Mouse (Mus musculus): ENCODE results near the gene Klhl31. TPM values are rescaled to one million over a fixed set of nuclear protein-coding genes. Genes with fewer than 3 reads are reported as not detected.

Gene Klhl31
- polyA plus RNA-seq, 1 experiment from 2014 or later: 12.7 TPM

GRCm38 (mm10) chr9:77607295-77607694 lies 29.0 kb upstream of the Klhl31 start:
- no peak for ATAC-seq (ENCODE audit: insufficient number of reproducible peaks, low FRiP score, low TSS enrichment, low read depth)
- no peak overlapping the region for H3K27ac ChIP-seq (replicated peaks)
- H3K4me1 ChIP-seq: no peaks in the 10 kb centered on the region
- no peak overlapping the region for H3K4me2 ChIP-seq (replicated peaks)
- no peak overlapping the region for H3K9ac ChIP-seq
- WGBS: 75% methylated on average over 6 of the region's 6 CpGs
- no peaks in the 10 kb centered on the region for H3K36me3 ChIP-seq
- no peaks in the 10 kb centered on the region for H3K27me3 ChIP-seq
- no peaks in the 10 kb centered on the region for H3K9me3 ChIP-seq (replicated peaks)
- H3K4me3 ChIP-seq (replicated peaks): no peak overlapping the region

GRCm38 (mm10) chr9:77607840-77608239 lies 28.5 kb upstream of the Klhl31 start:
- Histone ChIP-seq H3K4me2 (replicated peaks) (no peak overlapping the region), H3K4me3 (replicated peaks) (no peak overlapping the region), H3K9me3 (replicated peaks) (no peaks in the 10 kb centered on the region), H3K36me3 (no peaks in the 10 kb centered on the region), H3K27ac (replicated peaks) (no peak overlapping the region), H3K9ac (no peak overlapping the region), H3K4me1 (no peaks in the 10 kb centered on the region), H3K27me3 (no peaks in the 10 kb centered on the region)
- WGBS: 22% methylated on average over 7 of the region's 7 CpGs
- no peak for ATAC-seq (ENCODE audit: insufficient number of reproducible peaks, low FRiP score, low TSS enrichment, low read depth)

- Histone ChIP-seq H3K36me3 (no peaks in the 10 kb centered on the region), H3K9me3 (replicated peaks) (no peaks in the 10 kb centered on the region), H3K4me3 (replicated peaks) (no peak overlapping the region), H3K9ac (no peak overlapping the region), H3K27me3 (no peaks in the 10 kb centered on the region), H3K27ac (replicated peaks) (no peak overlapping the region), H3K4me1 (no peaks in the 10 kb centered on the region), H3K4me2 (replicated peaks) (no peak overlapping the region)
- no peak for ATAC-seq (ENCODE audit: insufficient number of reproducible peaks, low FRiP score, low TSS enrichment, low read depth)
Observed at GRCm38 (mm10) chr9:77610811-77611210, 25.5 kb upstream of the Klhl31 start.

GRCm38 (mm10) chr9:77612349-77612748 lies 24.0 kb upstream of the Klhl31 start:
- Histone ChIP-seq H3K4me3 (replicated peaks) (no peak overlapping the region), H3K27ac (replicated peaks) (no peak overlapping the region), H3K4me1 (no peaks in the 10 kb centered on the region), H3K9ac (no peak overlapping the region), H3K4me2 (replicated peaks) (no peak overlapping the region), H3K36me3 (no peaks in the 10 kb centered on the region), H3K9me3 (replicated peaks) (no peaks in the 10 kb centered on the region), H3K27me3 (no peaks in the 10 kb centered on the region)
- WGBS: 70% methylated on average over 4 of the region's 4 CpGs
- ATAC-seq (ENCODE audit: insufficient number of reproducible peaks, low FRiP score, low TSS enrichment, low read depth): no peak

- Histone ChIP-seq H3K4me1 (no peaks in the 10 kb centered on the region), H3K4me3 (replicated peaks) (no peak overlapping the region), H3K4me2 (replicated peaks) (no peak overlapping the region), H3K36me3 (no peaks in the 10 kb centered on the region), H3K9ac (no peak overlapping the region), H3K27ac (replicated peaks) (no peak overlapping the region), H3K27me3 (no peaks in the 10 kb centered on the region), H3K9me3 (replicated peaks) (no peaks in the 10 kb centered on the region)
- no peak for ATAC-seq (ENCODE audit: insufficient number of reproducible peaks, low FRiP score, low TSS enrichment, low read depth)
- 72% methylated on average over 4 of the region's 4 CpGs for WGBS
Observed at GRCm38 (mm10) chr9:77615868-77616267, 20.4 kb upstream of the Klhl31 start.

GRCm38 (mm10) chr9:77616796-77617195 lies 19.5 kb upstream of the Klhl31 start:
- 56% methylated on average over 4 of the region's 4 CpGs for WGBS
- H3K4me3 ChIP-seq (replicated peaks): no peak overlapping the region
- H3K36me3 ChIP-seq: no peaks in the 10 kb centered on the region
- no peak overlapping the region for H3K27ac ChIP-seq (replicated peaks)
- no peak overlapping the region for H3K4me2 ChIP-seq (replicated peaks)
- no peaks in the 10 kb centered on the region for H3K4me1 ChIP-seq
- no peak overlapping the region for H3K9ac ChIP-seq
- H3K9me3 ChIP-seq (replicated peaks): no peaks in the 10 kb centered on the region
- H3K27me3 ChIP-seq: no peaks in the 10 kb centered on the region
- no peak for ATAC-seq (ENCODE audit: insufficient number of reproducible peaks, low FRiP score, low TSS enrichment, low read depth)

- no peaks in the 10 kb centered on the region for H3K9me3 ChIP-seq (replicated peaks)
- H3K36me3 ChIP-seq: no peaks in the 10 kb centered on the region
- no peaks in the 10 kb centered on the region for H3K27me3 ChIP-seq
- H3K4me1 ChIP-seq: no peaks in the 10 kb centered on the region
- no peak overlapping the region for H3K4me2 ChIP-seq (replicated peaks)
- 76% methylated on average over 6 of the region's 6 CpGs for WGBS
- no peak overlapping the region for H3K4me3 ChIP-seq (replicated peaks)
- no peak overlapping the region for H3K9ac ChIP-seq
- no peak for ATAC-seq (ENCODE audit: insufficient number of reproducible peaks, low FRiP score, low TSS enrichment, low read depth)
- H3K27ac ChIP-seq (replicated peaks): no peak overlapping the region
Observed at GRCm38 (mm10) chr9:77617751-77618150, 18.5 kb upstream of the Klhl31 start.

GRCm38 (mm10) chr9:77618392-77618791 lies 17.9 kb upstream of the Klhl31 start:
- Histone ChIP-seq H3K4me2 (replicated peaks) (no peak overlapping the region), H3K36me3 (no peaks in the 10 kb centered on the region), H3K9ac (no peak overlapping the region), H3K27me3 (no peaks in the 10 kb centered on the region), H3K4me3 (replicated peaks) (no peak overlapping the region), H3K27ac (replicated peaks) (no peak overlapping the region), H3K4me1 (no peaks in the 10 kb centered on the region), H3K9me3 (replicated peaks) (no peaks in the 10 kb centered on the region)
- ATAC-seq (ENCODE audit: insufficient number of reproducible peaks, low FRiP score, low TSS enrichment, low read depth): no peak
- 63% methylated on average over 2 of the region's 2 CpGs for WGBS

GRCm38 (mm10) chr9:77620077-77620476 lies 16.2 kb upstream of the Klhl31 start:
- H3K4me2 ChIP-seq (replicated peaks): no peak overlapping the region
- no peak for ATAC-seq (ENCODE audit: insufficient number of reproducible peaks, low FRiP score, low TSS enrichment, low read depth)
- H3K27me3 ChIP-seq: no peaks in the 10 kb centered on the region
- no peak overlapping the region for H3K4me3 ChIP-seq (replicated peaks)
- H3K27ac ChIP-seq (replicated peaks): no peak overlapping the region
- no peaks in the 10 kb centered on the region for H3K9me3 ChIP-seq (replicated peaks)
- WGBS: 84% methylated on average over 6 of the region's 6 CpGs
- no peaks in the 10 kb centered on the region for H3K4me1 ChIP-seq
- no peaks in the 10 kb centered on the region for H3K36me3 ChIP-seq
- no peak overlapping the region for H3K9ac ChIP-seq

GRCm38 (mm10) chr9:77620482-77620881 lies 15.8 kb upstream of the Klhl31 start:
- 57% methylated on average over 2 of the region's 2 CpGs for WGBS
- ATAC-seq (ENCODE audit: insufficient number of reproducible peaks, low FRiP score, low TSS enrichment, low read depth): no peak

GRCm38 (mm10) chr9:77622874-77623273 lies 13.4 kb upstream of the Klhl31 start:
- 51% methylated on average over 1 of the region's 1 CpGs for WGBS
- no peaks in the 10 kb centered on the region for H3K4me1 ChIP-seq
- no peak overlapping the region for H3K27ac ChIP-seq (replicated peaks)
- no peak overlapping the region for H3K4me3 ChIP-seq (replicated peaks)
- no peak overlapping the region for H3K9ac ChIP-seq
- no peaks in the 10 kb centered on the region for H3K36me3 ChIP-seq
- no peaks in the 10 kb centered on the region for H3K27me3 ChIP-seq
- H3K4me2 ChIP-seq (replicated peaks): no peak overlapping the region
- no peaks in the 10 kb centered on the region for H3K9me3 ChIP-seq (replicated peaks)
- no peak for ATAC-seq (ENCODE audit: insufficient number of reproducible peaks, low FRiP score, low TSS enrichment, low read depth)

More at GRCm38 (mm10) chr9:77620482-77620881, 15.8 kb upstream of the Klhl31 start:
- Histone ChIP-seq H3K9ac (no peak overlapping the region), H3K36me3 (no peaks in the 10 kb centered on the region), H3K4me2 (replicated peaks) (no peak overlapping the region), H3K4me3 (replicated peaks) (no peak overlapping the region), H3K27me3 (no peaks in the 10 kb centered on the region), H3K4me1 (no peaks in the 10 kb centered on the region), H3K27ac (replicated peaks) (no peak overlapping the region), H3K9me3 (replicated peaks) (no peaks in the 10 kb centered on the region)

- no peak for ATAC-seq (ENCODE audit: insufficient number of reproducible peaks, low FRiP score, low TSS enrichment, low read depth)
- no peak overlapping the region for H3K27ac ChIP-seq (replicated peaks)
- H3K9me3 ChIP-seq (replicated peaks): no peaks in the 10 kb centered on the region
- H3K4me2 ChIP-seq (replicated peaks): no peak overlapping the region
- H3K36me3 ChIP-seq: no peaks in the 10 kb centered on the region
- H3K4me1 ChIP-seq: no peaks in the 10 kb centered on the region
- 66% methylated on average over 6 of the region's 6 CpGs for WGBS
- H3K4me3 ChIP-seq (replicated peaks): no peak overlapping the region
- no peaks in the 10 kb centered on the region for H3K27me3 ChIP-seq
- no peak overlapping the region for H3K9ac ChIP-seq
Observed at GRCm38 (mm10) chr9:77623318-77624050, 12.8 kb upstream of the Klhl31 start.
